ENCODE assay signal across 8 mouse cellular contexts in the genomic region with DNA sequence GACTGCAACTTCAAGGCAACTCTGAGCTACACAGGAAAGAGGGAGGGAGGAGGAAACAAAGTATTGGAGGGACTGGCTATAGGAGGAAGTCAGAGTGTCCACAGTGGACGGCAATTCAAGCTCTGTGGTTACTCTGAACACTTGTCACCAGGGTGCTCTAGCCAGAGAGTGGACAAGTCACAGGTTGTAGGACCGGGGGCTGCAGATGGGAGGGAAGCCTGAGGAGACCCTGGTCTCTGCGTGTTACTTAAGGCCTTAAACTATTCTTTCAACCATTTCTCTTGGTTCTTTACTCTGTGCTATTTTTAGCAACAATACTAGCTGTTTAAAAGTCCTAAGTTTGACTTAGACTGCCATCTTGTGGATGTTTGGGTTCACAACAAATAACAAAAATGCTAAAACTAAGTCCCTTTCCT. TPM values are rescaled to one million over a fixed set of nuclear protein-coding genes. Genes with fewer than 3 reads are reported as not detected.
DNase-seq lines count a peak whose midpoint lies in the region; ATAC-seq and TF ChIP-seq lines count a peak whose summit lies in the region.

No protein-coding gene starts in this region.

- peak overlapping the region; percentile 11; the same call in 1 of the 2 replicates for H3K9ac ChIP-seq in embryonic facial prominence, embryonic 11.5 days (replicated peaks; ENCODE audit: low read length)
- no peak overlapping the region for H3K9ac ChIP-seq in hindbrain, embryonic 15.5 days

- no peaks in the 10 kb centered on the region for H3K9me3 ChIP-seq in embryonic facial prominence, embryonic 11.5 days (replicated peaks; ENCODE audit: control insufficient read depth, low read length)
- no peaks in the 10 kb centered on the region for H3K9me3 ChIP-seq in hindbrain, embryonic 15.5 days

- no peak for DNase-seq in testis, postnatal 14 days (ENCODE audit: low spot score)
- peak; percentile 77 for DNase-seq in embryonic facial prominence, embryonic 11.5 days (ENCODE audit: low spot score)
- peak; percentile 42 for DNase-seq in lung, postnatal 10 days
- DNase-seq in cerebellum, adult 18-20 months = no peak
- DNase-seq in left cerebral cortex, postnatal 4 days = no peak

- 24% methylated on average over 3 of the region's 3 CpGs for WGBS in embryonic facial prominence, embryonic 11.5 days
- WGBS in hindbrain, embryonic 15.5 days = 33% methylated on average over 3 of the region's 3 CpGs
- WGBS in small intestine, adult 2 months = 27% methylated on average over 3 of the region's 3 CpGs

- no peak overlapping the region for H3K4me3 ChIP-seq in testis, adult 2 months (ENCODE audit: control insufficient read depth, low read depth, low read length)
- H3K4me3 ChIP-seq in embryonic facial prominence, embryonic 11.5 days (ENCODE audit: low read depth, low read length) = no peak overlapping the region
- H3K4me3 ChIP-seq in hindbrain, embryonic 15.5 days = no peak overlapping the region
- H3K4me3 ChIP-seq in small intestine, adult 2 months (ENCODE audit: low read depth, low read length) = no peak overlapping the region

- H3K27me3 ChIP-seq in testis, adult 2 months (ENCODE audit: control insufficient read depth, insufficient read depth, low read length) = no peaks in the 10 kb centered on the region
- H3K27me3 ChIP-seq in embryonic facial prominence, embryonic 11.5 days (ENCODE audit: control insufficient read depth, insufficient read depth, low read length) = no peaks in the 10 kb centered on the region
- H3K27me3 ChIP-seq in hindbrain, embryonic 15.5 days = no peaks in the 10 kb centered on the region
- H3K27me3 ChIP-seq in small intestine, adult 2 months (ENCODE audit: control insufficient read depth, insufficient read depth, low read length) = no peaks in the 10 kb centered on the region

- intact Hi-C loops in left cerebral cortex, postnatal 4 days (cut with DNase I) = loop anchor here (10.0 kb wide), 1 partner anchor 194 kb away; a partner anchor contains a TSS

- no peak overlapping the region for H3K27ac ChIP-seq in testis, adult 2 months (ENCODE audit: control insufficient read depth, insufficient read depth, low read depth, low read length)
- H3K27ac ChIP-seq in embryonic facial prominence, embryonic 11.5 days (replicated peaks; ENCODE audit: low read depth, low read length) = no peak overlapping the region
- H3K27ac ChIP-seq in hindbrain, embryonic 15.5 days (replicated peaks) = peak overlapping the region; percentile 55
- H3K27ac ChIP-seq in small intestine, adult 2 months (ENCODE audit: insufficient read depth, low read depth, low read length) = no peak overlapping the region

- no peak for TF ChIP-seq POLR2A in testis, adult 2 months (IDR thresholded peaks at IDR 0.05; ENCODE audit: control insufficient read depth, low read depth, low read length)
- TF ChIP-seq POLR2A in small intestine, adult 2 months (IDR thresholded peaks at IDR 0.05; ENCODE audit: low read depth, low read length) = no peak

- no peaks in the 10 kb centered on the region for H3K36me3 ChIP-seq in testis, adult 2 months (ENCODE audit: control insufficient read depth, insufficient read depth, low read length)
- no peaks in the 10 kb centered on the region for H3K36me3 ChIP-seq in embryonic facial prominence, embryonic 11.5 days (replicated peaks; ENCODE audit: control insufficient read depth, insufficient read depth, low read depth, low read length)
- H3K36me3 ChIP-seq in hindbrain, embryonic 15.5 days = no peaks in the 10 kb centered on the region
- H3K36me3 ChIP-seq in small intestine, adult 2 months (ENCODE audit: control insufficient read depth, insufficient read depth, low read length) = no peaks in the 10 kb centered on the region

- H3K4me1 ChIP-seq in testis, adult 2 months (ENCODE audit: control insufficient read depth, insufficient read depth, low read length) = peaks cover 18% of the 10 kb centered on the region
- H3K4me1 ChIP-seq in embryonic facial prominence, embryonic 11.5 days (ENCODE audit: control insufficient read depth, insufficient read depth, low read length) = no peaks in the 10 kb centered on the region
- peaks cover 12% of the 10 kb centered on the region for H3K4me1 ChIP-seq in hindbrain, embryonic 15.5 days (replicated peaks)
- H3K4me1 ChIP-seq in small intestine, adult 2 months (ENCODE audit: control insufficient read depth, insufficient read depth, insufficient read length, low read length) = peaks cover 3% of the 10 kb centered on the region; the same call in 1 of the 2 replicates

- ATAC-seq in embryonic facial prominence, embryonic 11.5 days (replicated peaks; ENCODE audit: insufficient number of reproducible peaks, low FRiP score, low TSS enrichment, low read depth) = peak; percentile 52; the same call in 1 of the 2 replicates
- peak; percentile 73 for ATAC-seq in hindbrain, embryonic 15.5 days (ENCODE audit: low FRiP score, low read depth)

- TF ChIP-seq CTCF in testis, adult 2 months (IDR thresholded peaks at IDR 0.05; ENCODE audit: control insufficient read depth, insufficient read depth, insufficient replicate concordance, low read depth, low read length) = peak; percentile 30; the same call in 1 of the 2 replicates
- TF ChIP-seq CTCF in small intestine, adult 2 months (IDR thresholded peaks at IDR 0.05; ENCODE audit: extremely low read depth, insufficient read length, insufficient replicate concordance, low read depth, low read length) = peak; percentile 35; the same call in 1 of the 2 replicates

- H3K4me2 ChIP-seq in embryonic facial prominence, embryonic 11.5 days (ENCODE audit: low read depth, low read length) = no peak overlapping the region
- peak overlapping the region; percentile 2; the same call in 1 of the 2 replicates for H3K4me2 ChIP-seq in hindbrain, embryonic 15.5 days

RNA-seq across cellular contexts. Expression of a gene that starts 38.6 kb away (rescaled TPM):
- polyA plus RNA-seq in testis, adult 2 months (2012; rRNA removed) = 5.4 and 5.8 TPM in 2 replicates
- polyA plus RNA-seq in embryonic facial prominence, embryonic 11.5 days (2014; fragmentation: Nextera tagmentation; extraction: Ambion mirVana) = 56.2 and 58.1 TPM in 2 replicates
- 14.0 and 16.7 TPM in 2 replicates for polyA plus RNA-seq in hindbrain, embryonic 15.5 days (2015; fragmentation: Nextera tagmentation; extraction: Ambion mirVana)
- 11.2 and 22.6 TPM in 2 replicates for polyA plus RNA-seq in small intestine, adult 2 months (2012; rRNA removed)
- 10 to 100 TPM; 24.4 to 28.9 TPM for total RNA-seq in left cerebral cortex, postnatal 4 days (2021)

RNA-seq across cellular contexts. Expression of a gene that starts 56.7 kb away (rescaled TPM):
- 2.2 and 6.5 TPM in 2 replicates for polyA plus RNA-seq in testis, adult 2 months (2012; rRNA removed)
- polyA plus RNA-seq in embryonic facial prominence, embryonic 11.5 days (2014; fragmentation: Nextera tagmentation; extraction: Ambion mirVana) = not detected in 2 replicates
- polyA plus RNA-seq in hindbrain, embryonic 15.5 days (2015; fragmentation: Nextera tagmentation; extraction: Ambion mirVana) = 0.07 and 1.1 TPM in 2 replicates
- 0.04 TPM in 1 of 2 replicates, not detected in the other for polyA plus RNA-seq in small intestine, adult 2 months (2012; rRNA removed)
- total RNA-seq in left cerebral cortex, postnatal 4 days (2021) = 1 to 10 TPM in 1 of 2 experiments, under 1 TPM in 1; 0.50 to 1.0 TPM

RNA-seq across cellular contexts. Expression of a gene that starts 58.4 kb away (rescaled TPM):
- 0.09 TPM in 1 of 2 replicates, not detected in the other for polyA plus RNA-seq in testis, adult 2 months (2012; rRNA removed)
- polyA plus RNA-seq in embryonic facial prominence, embryonic 11.5 days (2014; fragmentation: Nextera tagmentation; extraction: Ambion mirVana) = not detected in 2 replicates
- not detected in 2 replicates for polyA plus RNA-seq in hindbrain, embryonic 15.5 days (2015; fragmentation: Nextera tagmentation; extraction: Ambion mirVana)
- polyA plus RNA-seq in small intestine, adult 2 months (2012; rRNA removed) = 0.28 and 23.3 TPM in 2 replicates
- under 1 TPM; 0.56 to 0.64 TPM for total RNA-seq in left cerebral cortex, postnatal 4 days (2021)

Comparison
In these comparisons a context has a peak if more than half of its experiments do, and no peak if none do; other contexts are left out.
1. DNase-seq: peak in embryonic facial prominence, embryonic 11.5 days (single experiment) and lung, postnatal 10 days (single experiment); none in testis, postnatal 14 days (single experiment), cerebellum, adult 18-20 months (0 of 2) and left cerebral cortex, postnatal 4 days (single experiment).